Mouse (Mus musculus): Measurements from ENCODE around the gene Abcf2.

- TF ChIP-seq GATA1 (IDR thresholded peaks at IDR 0.05; ENCODE audit: borderline replicate concordance, low read length) (no peak), FLI1 (IDR thresholded peaks at IDR 0.05; ENCODE audit: low read length) (no peak)
These were observed 37.8 kb upstream of the Abcf2 start for GRCm38 (mm10) chr5:24615097-24615496.
